Comparison of ENCODE assay signal across 8 mouse cellular contexts in genomic region chr17:83215529-83216244, GRCm38 (mm10). TPM values are rescaled to one million over a fixed set of nuclear protein-coding genes. Genes with fewer than 3 reads are reported as not detected.
A peak's percentile ranks its signal among the peaks of the same experiment; 100 is the strongest.
DNase-seq lines count a peak whose midpoint lies in the region; ATAC-seq and TF ChIP-seq lines count a peak whose summit lies in the region.

No protein-coding gene starts in this region.

- no peaks in the 10 kb centered on the region for H3K27me3 ChIP-seq in kidney, adult 2 months (replicated peaks; ENCODE audit: control insufficient read depth, insufficient read depth, low read length)
- H3K27me3 ChIP-seq in embryonic facial prominence, embryonic 14.5 days (replicated peaks; ENCODE audit: control insufficient read depth, insufficient read depth, low read length) = no peaks in the 10 kb centered on the region
- H3K27me3 ChIP-seq in hindbrain, embryonic 13.5 days = peaks cover 12% of the 10 kb centered on the region
- peaks cover 29% of the 10 kb centered on the region for H3K27me3 ChIP-seq in liver, embryonic 11.5 days (replicated peaks; ENCODE audit: control insufficient read depth, insufficient read depth, low read length)
- peaks cover 12% of the 10 kb centered on the region for H3K27me3 ChIP-seq in neural tube, embryonic 13.5 days

- WGBS in kidney, adult 2 months = 2% methylated on average over 80 of the region's 80 CpGs
- 2% methylated on average over 42 of the region's 80 CpGs for WGBS in embryonic facial prominence, embryonic 14.5 days
- under 1% methylated on average over 56 of the region's 80 CpGs for WGBS in hindbrain, embryonic 13.5 days
- WGBS in liver, embryonic 11.5 days = under 1% methylated on average over 80 of the region's 80 CpGs
- WGBS in neural tube, embryonic 13.5 days = under 1% methylated on average over 67 of the region's 80 CpGs

- TF ChIP-seq POLR2A in kidney, adult 2 months (IDR thresholded peaks at IDR 0.05; ENCODE audit: low read depth, low read length) = no peak

- H3K4me1 ChIP-seq in kidney, adult 2 months (ENCODE audit: control insufficient read depth, insufficient read depth, low read length) = no peaks in the 10 kb centered on the region
- H3K4me1 ChIP-seq in embryonic facial prominence, embryonic 14.5 days (ENCODE audit: control insufficient read depth, insufficient read depth, low read length) = peaks cover 11% of the 10 kb centered on the region
- peaks cover 63% of the 10 kb centered on the region for H3K4me1 ChIP-seq in hindbrain, embryonic 13.5 days (replicated peaks)
- H3K4me1 ChIP-seq in liver, embryonic 11.5 days (replicated peaks; ENCODE audit: control insufficient read depth, insufficient read depth, low read length) = peaks cover 24% of the 10 kb centered on the region
- peaks cover 72% of the 10 kb centered on the region for H3K4me1 ChIP-seq in neural tube, embryonic 13.5 days (replicated peaks)

- H3K9ac ChIP-seq in embryonic facial prominence, embryonic 14.5 days (ENCODE audit: low read depth, low read length) = peak overlapping the region; percentile 90
- peak overlapping the region; percentile 94 for H3K9ac ChIP-seq in hindbrain, embryonic 13.5 days
- H3K9ac ChIP-seq in liver, embryonic 11.5 days (ENCODE audit: low read depth, low read length) = peak overlapping the region; percentile 81
- peak overlapping the region; percentile 97 for H3K9ac ChIP-seq in neural tube, embryonic 13.5 days

- no peak for TF ChIP-seq CTCF in kidney, adult 2 months (conservative IDR thresholded peaks at IDR 0.05; ENCODE audit: insufficient read depth, insufficient read length, low read depth, low read length)

- peak; percentile 27 for ATAC-seq in embryonic facial prominence, embryonic 14.5 days (ENCODE audit: low read depth)
- peak; percentile 46 for ATAC-seq in hindbrain, embryonic 13.5 days (ENCODE audit: low FRiP score)
- ATAC-seq in liver, embryonic 11.5 days (replicated peaks; ENCODE audit: low FRiP score) = no peak
- peak; percentile 45 for ATAC-seq in neural tube, embryonic 13.5 days (ENCODE audit: low read depth)

- peak overlapping the region; percentile 85 for H3K4me2 ChIP-seq in embryonic facial prominence, embryonic 14.5 days (ENCODE audit: low read depth, low read length)
- peak overlapping the region; percentile 93 for H3K4me2 ChIP-seq in hindbrain, embryonic 13.5 days
- H3K4me2 ChIP-seq in liver, embryonic 11.5 days = peak overlapping the region; percentile 83
- peak overlapping the region; percentile 89 for H3K4me2 ChIP-seq in neural tube, embryonic 13.5 days

- no peaks in the 10 kb centered on the region for H3K36me3 ChIP-seq in kidney, adult 2 months (ENCODE audit: control insufficient read depth, insufficient read depth, low read length)
- peaks cover under 1% of the 10 kb centered on the region for H3K36me3 ChIP-seq in embryonic facial prominence, embryonic 14.5 days (ENCODE audit: control insufficient read depth, insufficient read depth, low read length)
- H3K36me3 ChIP-seq in hindbrain, embryonic 13.5 days = no peaks in the 10 kb centered on the region
- no peaks in the 10 kb centered on the region; the same call in 1 of the 2 replicates for H3K36me3 ChIP-seq in liver, embryonic 11.5 days (ENCODE audit: control insufficient read depth, insufficient read depth, low read length)
- H3K36me3 ChIP-seq in neural tube, embryonic 13.5 days = peaks cover 1% of the 10 kb centered on the region

- peak overlapping the region; percentile 72 for H3K4me3 ChIP-seq in kidney, adult 2 months (ENCODE audit: insufficient read depth, low read depth, low read length)
- H3K4me3 ChIP-seq in embryonic facial prominence, embryonic 14.5 days (ENCODE audit: low read depth, low read length) = peak overlapping the region; percentile 68
- peak overlapping the region; percentile 78 for H3K4me3 ChIP-seq in hindbrain, embryonic 13.5 days
- peak overlapping the region; percentile 78 for H3K4me3 ChIP-seq in liver, embryonic 11.5 days (ENCODE audit: low read depth, low read length)
- peak overlapping the region; percentile 63 for H3K4me3 ChIP-seq in neural tube, embryonic 13.5 days

- peak overlapping the region; percentile 31; the same call in 1 of the 2 replicates for H3K27ac ChIP-seq in kidney, adult 2 months (ENCODE audit: insufficient read depth, low read depth, low read length)
- H3K27ac ChIP-seq in embryonic facial prominence, embryonic 14.5 days (replicated peaks; ENCODE audit: low read depth, low read length) = peak overlapping the region; percentile 82
- peak overlapping the region; percentile 93 for H3K27ac ChIP-seq in hindbrain, embryonic 13.5 days
- peak overlapping the region; percentile 89 for H3K27ac ChIP-seq in liver, embryonic 11.5 days (ENCODE audit: low read depth, low read length)
- peak overlapping the region; percentile 93 for H3K27ac ChIP-seq in neural tube, embryonic 13.5 days (replicated peaks)

- no peaks in the 10 kb centered on the region for H3K9me3 ChIP-seq in embryonic facial prominence, embryonic 14.5 days (ENCODE audit: control insufficient read depth, low read length)
- H3K9me3 ChIP-seq in hindbrain, embryonic 13.5 days = no peaks in the 10 kb centered on the region
- no peaks in the 10 kb centered on the region for H3K9me3 ChIP-seq in liver, embryonic 11.5 days (ENCODE audit: control insufficient read depth, low read length)
- no peaks in the 10 kb centered on the region for H3K9me3 ChIP-seq in neural tube, embryonic 13.5 days

- DNase-seq in kidney, adult 2 months = peak; percentile 46
- DNase-seq in kidney, adult 9 months = no peak
- DNase-seq in ZHBTc4 (ENCODE audit: low read depth, low spot score) = peak; percentile 19
- no peak for DNase-seq in embryonic facial prominence, embryonic 14.5 days (ENCODE audit: low spot score)
- DNase-seq in liver, embryonic 11.5 days (ENCODE audit: low spot score) = no peak
- DNase-seq in urinary bladder, postnatal 10 days (ENCODE audit: low spot score) = no peak

RNA-seq across cellular contexts. Expression of gene Pkdcc, which starts 0.6 kb away (rescaled TPM):
- polyA plus RNA-seq in kidney, adult 2 months (2012; rRNA removed) = 42.6 and 44.8 TPM in 2 replicates
- polyA plus RNA-seq in embryonic facial prominence, embryonic 14.5 days (2014; fragmentation: Nextera tagmentation; extraction: Ambion mirVana) = 26.2 and 29.9 TPM in 2 replicates
- polyA plus RNA-seq in hindbrain, embryonic 13.5 days (2015; fragmentation: Nextera tagmentation; extraction: Ambion mirVana) = 4.4 and 5.7 TPM in 2 replicates
- 14.3 and 19.4 TPM in 2 replicates for polyA plus RNA-seq in liver, embryonic 11.5 days (2014; fragmentation: Nextera tagmentation; extraction: Ambion mirVana)
- polyA plus RNA-seq in neural tube, embryonic 13.5 days (2015; fragmentation: Nextera tagmentation; extraction: Ambion mirVana) = 4.2 and 6.1 TPM in 2 replicates

Comparison
In these comparisons a context has a peak if more than half of its experiments do, and no peak if none do; other contexts are left out.
1. DNase-seq: peak in kidney, adult 2 months (single experiment) and ZHBTc4 (single experiment); none in kidney, adult 9 months (single experiment), embryonic facial prominence, embryonic 14.5 days (single experiment), liver, embryonic 11.5 days (single experiment) and urinary bladder, postnatal 10 days (single experiment).
2. H3K27ac ChIP-seq: peak in every context shown above with its lines; median percentile 93 in hindbrain, embryonic 13.5 days; 93 in neural tube, embryonic 13.5 days; 89 in liver, embryonic 11.5 days; 82 in embryonic facial prominence, embryonic 14.5 days; 31 in kidney, adult 2 months.
3. Peak in every context shown above with its lines, with median percentiles within 50 percentile points of each other: H3K4me3 ChIP-seq, H3K4me2 ChIP-seq and H3K9ac ChIP-seq.